Mouse (Mus musculus) liver, embryonic 14.5 days (tissue): ENCODE data around the gene Ahctf1. TPM values are rescaled to one million over a fixed set of nuclear protein-coding genes. Genes with fewer than 3 reads are reported as not detected.
A peak's percentile ranks its signal among the peaks of the same experiment; 100 is the strongest.

ENCODE experiments used
- ATAC-seq: fragments of 200-750 bp; cut with Nextera tagmentation; 2 replicates; pipeline ENCODE4 v1.8.0; 2017; ENCODE audit warnings: moderate number of reproducible peaks, mild to moderate bottlenecking, moderate library complexity; ENCODE audit not compliant: insufficient read depth
- DNase-seq, 3 experiments: peaks; one replicate each; pipeline ENCODE4 v3.0.0-alpha.2; 2012 to 2013; ENCODE audit warnings: low read depth in 3 of 3, low spot score in 3 of 3
- H3K27ac ChIP-seq: fragments of 300-500 bp; sonication (generic); 2 replicates; pipeline ENCODE4 v1.5.1; 2014; ENCODE audit warnings: moderate library complexity, mild to moderate bottlenecking, control low read depth, inconsistent platforms
- H3K27me3 ChIP-seq: fragments of 300-500 bp; sonication (generic); 2 replicates; pipeline ENCODE4 v1.6.1; 2014; ENCODE audit warnings: mild to moderate bottlenecking, low read length, moderate library complexity; ENCODE audit not compliant: control insufficient read depth, insufficient read depth
- H3K36me3 ChIP-seq: fragments of 300-500 bp; sonication (generic); replicated peaks from 2 replicates; pipeline ENCODE4 v1.6.1; 2014; ENCODE audit warnings: low read depth; ENCODE audit not compliant: control insufficient read depth, insufficient read depth
- H3K4me1 ChIP-seq, 2 experiments: fragments of 200-500 bp in 1 of 2; fragments of 300-500 bp in 1 of 2; sonication (generic) in 1 of 2; replicated peaks; 2 replicates each; pipeline ENCODE4 v1.6.1; 2012 to 2014; ENCODE audit warnings: antibody characterized with exemption in 1 of 2, inconsistent platforms in 1 of 2, low read length in 1 of 2; ENCODE audit not compliant: control insufficient read depth in 2 of 2, insufficient read depth in 2 of 2
- H3K4me2 ChIP-seq: fragments of 300-500 bp; sonication (generic); 2 replicates; pipeline ENCODE4 v1.6.1; 2014; ENCODE audit warnings: low read depth, mild to moderate bottlenecking, control low read depth, moderate library complexity
- H3K4me3 ChIP-seq, 2 experiments: fragments of 200-500 bp in 1 of 2; fragments of 300-500 bp in 1 of 2; sonication (generic) in 1 of 2; 2 replicates each; pipeline ENCODE4 v1.5.1; 2012 to 2014; ENCODE audit warnings: low read depth in 2 of 2, low read length in 2 of 2, mild to moderate bottlenecking in 2 of 2, control low read depth in 1 of 2, inconsistent platforms in 1 of 2, moderate library complexity in 1 of 2; ENCODE audit not compliant: insufficient read depth in 1 of 2
- H3K9ac ChIP-seq: fragments of 300-500 bp; sonication (generic); replicated peaks from 2 replicates; pipeline ENCODE4 v1.6.1; 2014; ENCODE audit warnings: mild to moderate bottlenecking, control low read depth, moderate library complexity
- H3K9me3 ChIP-seq: fragments of 300-500 bp; sonication (generic); 2 replicates; pipeline ENCODE4 v1.6.1; 2016; ENCODE audit warnings: low read length, mixed read lengths; ENCODE audit not compliant: control insufficient read depth
- CTCF ChIP-seq: IDR thresholded peaks from 2 replicates; pipeline ENCODE4 v1.5.1; 2016; ENCODE audit warnings: antibody characterized with exemption, low read depth, control low read depth
- EP300 ChIP-seq: IDR thresholded peaks from 2 replicates; pipeline ENCODE4 v1.6.1; 2016; ENCODE audit warnings: antibody characterized with exemption, low read depth
- WGBS: fragments of 180-500 bp; shearing (Covaris S2); extraction: QIAGEN DNeasy Blood & Tissue Kit; methylation state at CpG from one replicate; pipeline ENCODE4 v1.1.7; 2014; ENCODE audit not compliant: insufficient replicate concordance; 5-methylcytosine and 5-hydroxymethylcytosine counted together
- polyA plus RNA-seq, 2 experiments: library from polyadenylated mRNA; depleted of rRNA in 1 of 2; stranded (reverse) in 1 of 2; unstranded in 1 of 2; fragments of >200 nt; fragmentation: Nextera tagmentation in 1 of 2; extraction: Ambion mirVana in 1 of 2; gene quantifications; 2 replicates each; pipeline versions ENCODE4 v1.2.1 to v1.2.3; 2012 to 2014

Ahctf1 gene
- polyA plus RNA-seq (2012; rRNA removed) (19.1 and 25.5 TPM in 2 replicates), polyA plus RNA-seq (2014; fragmentation: Nextera tagmentation; extraction: Ambion mirVana) (19.2 and 26.5 TPM in 2 replicates)

GRCm38 (mm10) chr1:179803513-179804139 lies at the start of gene Ahctf1:
Gene Ahctf1, minus strand, starts transcription at chr1:179803680.
- no peaks in the 10 kb centered on the region for H3K9me3 ChIP-seq
- peaks cover 48 to 51% of the 10 kb centered on the region in 2 experiments for H3K4me1 ChIP-seq
- peak; percentile 66 for TF ChIP-seq CTCF
- TF ChIP-seq EP300: peak; percentile 82
- under 1% methylated on average over 56 of the region's 56 CpGs for WGBS
- H3K36me3 ChIP-seq: peaks cover 11% of the 10 kb centered on the region
- peak; percentile 92 for ATAC-seq
- H3K9ac ChIP-seq: peak within 1 kb of the TSS; percentile 92
- peak within 1 kb of the TSS; percentile 86 to 99 for H3K4me3 ChIP-seq
- peak within 1 kb of the TSS; percentile 98 for H3K4me2 ChIP-seq
- DNase-seq: peak; percentile 92 to 95 (median 93)
- no peaks in the 10 kb centered on the region for H3K27me3 ChIP-seq
- peak within 1 kb of the TSS; percentile 98 for H3K27ac ChIP-seq

- Histone ChIP-seq H3K27me3 (no peaks in the 10 kb centered on the region), H3K9ac (peak overlapping the region; percentile 40), H3K27ac (no peak overlapping the region), H3K36me3 (no peaks in the 10 kb centered on the region), H3K4me2 (peak overlapping the region; percentile 70), H3K4me1 (peaks cover 0 to 6% of the 10 kb centered on the region in 2 experiments; a peak in 2 of 4 replicates), H3K9me3 (no peaks in the 10 kb centered on the region), H3K4me3 (peak overlapping the region; percentile 41 to 58)
- 9% methylated on average over 20 of the region's 20 CpGs for WGBS
- ATAC-seq (peak; percentile 43; the same call in 1 of the 2 replicates), DNase-seq (peak in 2 of 3 experiments; percentile 38 to 58)
- no peak for TF ChIP-seq EP300
- peak; percentile 96 for TF ChIP-seq CTCF
These were observed 44.4 kb upstream of the Ahctf1 start for GRCm38 (mm10) chr1:179847759-179848389.

GRCm38 (mm10) chr1:179847173-179847572 lies 43.7 kb upstream of the Ahctf1 start:
- Histone ChIP-seq H3K9ac (no peak overlapping the region), H3K27ac (no peak overlapping the region), H3K36me3 (no peaks in the 10 kb centered on the region), H3K9me3 (no peaks in the 10 kb centered on the region), H3K4me2 (peak overlapping the region; percentile 70), H3K27me3 (no peaks in the 10 kb centered on the region), H3K4me1 (peaks cover 0 to 6% of the 10 kb centered on the region in 2 experiments; a peak in 2 of 4 replicates), H3K4me3 (no peak overlapping the region)
- DNase-seq (no peak), ATAC-seq (no peak)
- 30% methylated on average over 7 of the region's 7 CpGs for WGBS
- TF ChIP-seq EP300 (no peak), CTCF (no peak)

- Histone ChIP-seq H3K27ac (no peak overlapping the region), H3K9ac (no peak overlapping the region), H3K4me3 (no peak overlapping the region), H3K36me3 (no peaks in the 10 kb centered on the region), H3K9me3 (no peaks in the 10 kb centered on the region), H3K27me3 (no peaks in the 10 kb centered on the region), H3K4me1 (peaks cover 0 to 6% of the 10 kb centered on the region in 2 experiments; a peak in 2 of 4 replicates), H3K4me2 (no peak overlapping the region)
- ATAC-seq: no peak
- TF ChIP-seq CTCF: no peak
- no peak for TF ChIP-seq EP300
- no peak for DNase-seq
- 68% methylated on average over 16 of the region's 16 CpGs for WGBS
These were observed 42.5 kb upstream of the Ahctf1 start for GRCm38 (mm10) chr1:179845832-179846499.
